ENCODE assay signal across 19 mouse cellular contexts in genomic region chr10:121822674-121823073, GRCm38 (mm10).
"Had no signal": no experiment of that assay in that cellular context is flagged by ENCODE, and none has a peak within 500 bp of the region (broad histone marks: within the 10 kb centered on the region; RNA-seq: fewer than 3 reads in every experiment).

No protein-coding gene starts in this region.

- H3K9ac ChIP-seq: liver, embryonic 14.5 days; lung, embryonic 15.5 days; midbrain, embryonic 13.5 days; neural tube, embryonic 13.5 days; neural tube, embryonic 15.5 days had no signal

- H3K27ac ChIP-seq: liver, embryonic 14.5 days; lung, embryonic 15.5 days; midbrain, embryonic 10.5 days; midbrain, embryonic 13.5 days; neural tube, embryonic 13.5 days; neural tube, embryonic 15.5 days had no signal

- H3K27me3 ChIP-seq: lung, embryonic 15.5 days; midbrain, embryonic 13.5 days; neural tube, embryonic 13.5 days; neural tube, embryonic 15.5 days had no signal

- DNase-seq: lung, adult 2 months; lung, postnatal 10 days; lung, postnatal 4 days; retina, postnatal 1 day; right cerebral cortex, adult 18-20 months; right cerebral cortex, postnatal 25 days; right cerebral cortex, postnatal 4 days; spleen, adult 18-20 months; thymus, adult 2 months; thymus, postnatal 25 days; thymus, postnatal 4 days had no signal

- H3K4me2 ChIP-seq: lung, embryonic 15.5 days; midbrain, embryonic 13.5 days; neural tube, embryonic 13.5 days; neural tube, embryonic 15.5 days had no signal

- H3K9me3 ChIP-seq: lung, embryonic 15.5 days; midbrain, embryonic 10.5 days; midbrain, embryonic 13.5 days; neural tube, embryonic 13.5 days; neural tube, embryonic 15.5 days had no signal

- H3K4me3 ChIP-seq: lung, embryonic 15.5 days; midbrain, embryonic 10.5 days; midbrain, embryonic 13.5 days; myocyte; neural tube, embryonic 13.5 days; neural tube, embryonic 15.5 days had no signal

- ATAC-seq: midbrain, embryonic 13.5 days; midbrain, embryonic 16.5 days had no signal

- H3K4me1 ChIP-seq: midbrain, embryonic 10.5 days; neural tube, embryonic 15.5 days had no signal
